Mouse (Mus musculus): ENCODE measurements at regions not wholly inside any gene's neighbourhood (a gene's known extent, or its start where the extent isn't known, plus 50 kb on each side); places are given as distances from the start of the nearest gene placed in this dataset.

DNA sequence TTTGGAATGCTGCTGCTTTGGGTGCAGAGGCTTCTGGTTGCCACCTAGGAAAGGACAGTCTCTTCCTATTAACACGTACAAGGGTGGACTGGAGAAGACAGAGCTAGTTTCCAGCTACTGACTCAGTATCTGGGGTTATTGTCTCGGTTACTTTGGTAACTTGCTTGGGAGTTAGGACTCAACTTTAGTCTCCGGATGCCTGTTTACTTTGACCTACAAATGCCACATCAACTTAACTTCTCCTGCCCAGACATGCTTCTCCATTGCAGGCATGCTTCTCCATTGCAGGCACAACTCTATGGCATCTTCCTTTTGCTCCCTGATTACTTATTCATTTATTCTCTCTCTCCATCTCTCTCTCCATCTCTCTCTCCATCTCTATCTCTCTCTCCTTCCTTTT lies 184.6 kb upstream of the Camk1g start:
- WGBS: 84% methylated on average over 3 of the region's 3 CpGs
- no peak overlapping the region for H3K4me2 ChIP-seq
- no peak for TF ChIP-seq CTCF (IDR thresholded peaks at IDR 0.05; ENCODE audit: low read depth)
- H3K9ac ChIP-seq: no peak overlapping the region
- no peak for ATAC-seq (ENCODE audit: insufficient read depth)
- no peak overlapping the region for H3K4me3 ChIP-seq (ENCODE audit: low read depth, low read length)
- H3K9me3 ChIP-seq (ENCODE audit: low read depth, low read length): no peaks in the 10 kb centered on the region
- H3K4me1 ChIP-seq (ENCODE audit: insufficient read depth): peaks cover 6% of the 10 kb centered on the region; the same call in 1 of the 2 replicates
- no peaks in the 10 kb centered on the region for H3K27me3 ChIP-seq (ENCODE audit: insufficient read depth, low read length)
- H3K36me3 ChIP-seq (ENCODE audit: insufficient read depth): no peaks in the 10 kb centered on the region
- no peak overlapping the region for H3K27ac ChIP-seq (ENCODE audit: low read depth)
- no peak for DNase-seq

DNA sequence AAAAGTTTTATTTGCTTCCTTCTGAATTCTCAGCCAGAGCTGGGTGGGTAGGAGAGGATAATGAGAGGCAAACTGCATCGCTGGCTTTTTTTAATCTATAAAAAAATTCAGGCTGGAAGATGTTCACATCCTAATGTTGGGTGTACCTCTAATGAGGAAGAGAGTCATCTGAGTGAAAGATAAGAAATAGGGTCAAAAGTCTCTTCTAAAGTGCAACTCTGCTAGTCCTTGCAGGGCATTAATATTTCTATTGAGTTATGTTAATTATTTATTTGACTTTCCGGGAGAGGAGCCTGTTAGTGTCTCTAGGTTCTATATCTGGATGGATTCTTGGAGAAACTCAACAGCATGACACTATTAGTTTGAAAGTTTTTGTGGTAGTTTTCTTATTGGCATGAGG lies 182.2 kb upstream of the Camk1g start:
- Histone ChIP-seq H3K4me2 (no peak overlapping the region), H3K4me1 (ENCODE audit: insufficient read depth) (no peaks in the 10 kb centered on the region; the same call in 1 of the 2 replicates), H3K36me3 (ENCODE audit: insufficient read depth) (no peaks in the 10 kb centered on the region), H3K4me3 (ENCODE audit: low read depth, low read length) (no peak overlapping the region), H3K27ac (ENCODE audit: low read depth) (no peak overlapping the region), H3K9me3 (ENCODE audit: low read depth, low read length) (no peaks in the 10 kb centered on the region), H3K27me3 (ENCODE audit: insufficient read depth, low read length) (no peaks in the 10 kb centered on the region), H3K9ac (no peak overlapping the region)
- DNase-seq (no peak), ATAC-seq (ENCODE audit: insufficient read depth) (no peak)
- WGBS: 58% methylated on average over 2 of the region's 2 CpGs
- TF ChIP-seq CTCF (IDR thresholded peaks at IDR 0.05; ENCODE audit: low read depth): no peak

DNA sequence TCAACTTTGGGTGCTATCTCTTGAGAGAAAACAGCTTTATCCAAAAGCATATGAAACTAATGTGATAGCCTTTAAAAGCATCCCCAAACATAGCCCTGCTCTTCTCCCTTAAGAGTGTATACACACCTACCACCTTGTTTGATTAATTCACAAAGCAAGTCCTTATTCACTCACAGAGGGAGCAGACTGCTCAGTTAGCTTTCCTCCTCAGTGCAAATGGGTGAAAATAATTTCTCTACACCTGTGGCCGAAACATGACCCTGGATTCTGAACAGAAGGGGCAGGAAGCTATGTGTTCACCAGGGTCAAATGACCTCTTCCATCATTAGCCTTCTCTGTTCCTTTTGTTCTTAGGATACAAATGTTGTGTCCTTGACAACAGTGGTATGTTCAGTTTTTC lies 181.2 kb upstream of the Camk1g start:
- no peak overlapping the region for H3K4me2 ChIP-seq
- H3K9me3 ChIP-seq (ENCODE audit: low read depth, low read length): no peaks in the 10 kb centered on the region
- H3K27me3 ChIP-seq (ENCODE audit: insufficient read depth, low read length): no peaks in the 10 kb centered on the region
- 39% methylated on average over 1 of the region's 1 CpGs for WGBS
- no peaks in the 10 kb centered on the region for H3K36me3 ChIP-seq (ENCODE audit: insufficient read depth)
- TF ChIP-seq CTCF (IDR thresholded peaks at IDR 0.05; ENCODE audit: low read depth): no peak
- no peak overlapping the region for H3K27ac ChIP-seq (ENCODE audit: low read depth)
- no peak for ATAC-seq (ENCODE audit: insufficient read depth)
- DNase-seq: no peak
- no peaks in the 10 kb centered on the region; the same call in 1 of the 2 replicates for H3K4me1 ChIP-seq (ENCODE audit: insufficient read depth)
- H3K9ac ChIP-seq: no peak overlapping the region
- H3K4me3 ChIP-seq (ENCODE audit: low read depth, low read length): no peak overlapping the region

DNA sequence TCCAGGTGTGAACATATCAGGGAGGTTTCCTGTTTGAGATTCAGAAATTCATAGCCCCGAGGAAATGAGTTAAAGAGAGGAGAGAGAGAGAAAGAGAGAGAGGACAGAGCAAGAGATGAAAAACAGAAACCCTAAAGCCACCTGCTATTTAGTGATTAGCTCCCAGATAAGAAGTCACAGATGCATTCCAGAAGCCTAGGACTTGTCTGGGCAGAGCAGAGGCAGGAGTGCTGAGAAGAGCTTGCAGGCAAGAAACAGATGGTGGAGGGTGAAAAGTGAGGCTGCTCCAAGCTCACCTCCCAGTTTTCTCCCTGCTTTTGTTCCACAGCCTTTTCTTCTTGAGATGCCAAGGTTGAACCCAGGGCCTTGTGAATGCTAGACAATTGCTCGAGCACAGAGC lies 180.7 kb upstream of the Camk1g start:
- H3K4me1 ChIP-seq (ENCODE audit: insufficient read depth): no peaks in the 10 kb centered on the region; the same call in 1 of the 2 replicates
- no peaks in the 10 kb centered on the region for H3K27me3 ChIP-seq (ENCODE audit: insufficient read depth, low read length)
- H3K9ac ChIP-seq: no peak overlapping the region
- no peak overlapping the region for H3K4me2 ChIP-seq
- ATAC-seq (ENCODE audit: insufficient read depth): no peak
- WGBS: 17% methylated on average over 2 of the region's 2 CpGs
- H3K27ac ChIP-seq (ENCODE audit: low read depth): no peak overlapping the region
- no peak for TF ChIP-seq CTCF (IDR thresholded peaks at IDR 0.05; ENCODE audit: low read depth)
- no peak overlapping the region for H3K4me3 ChIP-seq (ENCODE audit: low read depth, low read length)
- no peaks in the 10 kb centered on the region for H3K9me3 ChIP-seq (ENCODE audit: low read depth, low read length)
- no peak for DNase-seq
- no peaks in the 10 kb centered on the region for H3K36me3 ChIP-seq (ENCODE audit: insufficient read depth)

DNA sequence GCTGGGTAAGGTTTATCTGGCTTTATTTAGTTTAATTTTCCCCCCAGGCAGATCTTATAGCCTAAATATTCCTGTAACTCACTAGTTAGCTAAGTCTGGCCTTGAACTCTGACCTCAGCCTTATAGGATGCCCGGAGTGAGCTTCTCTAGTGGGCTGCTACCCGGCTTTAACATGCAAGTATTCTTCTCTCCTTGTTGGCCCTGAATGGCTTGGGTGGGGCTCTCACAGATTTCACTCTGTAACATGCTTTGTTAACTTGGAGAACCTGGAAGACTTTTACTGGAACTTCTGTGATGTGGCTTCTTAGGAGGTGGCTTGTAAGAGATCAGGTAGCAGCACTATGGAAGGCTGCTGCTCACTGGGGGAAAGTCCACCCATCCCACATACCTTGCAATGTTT lies 177.3 kb upstream of the Camk1g start:
- H3K4me2 ChIP-seq: no peak overlapping the region
- no peak overlapping the region for H3K9ac ChIP-seq
- no peaks in the 10 kb centered on the region for H3K9me3 ChIP-seq (ENCODE audit: low read depth, low read length)
- no peaks in the 10 kb centered on the region; the same call in 1 of the 2 replicates for H3K4me1 ChIP-seq (ENCODE audit: insufficient read depth)
- DNase-seq (no peak), ATAC-seq (ENCODE audit: insufficient read depth) (no peak)
- no peak overlapping the region for H3K4me3 ChIP-seq (ENCODE audit: low read depth, low read length)
- H3K27ac ChIP-seq (ENCODE audit: low read depth): no peak overlapping the region
- H3K27me3 ChIP-seq (ENCODE audit: insufficient read depth, low read length): no peaks in the 10 kb centered on the region
- TF ChIP-seq CTCF (IDR thresholded peaks at IDR 0.05; ENCODE audit: low read depth): no peak
- H3K36me3 ChIP-seq (ENCODE audit: insufficient read depth): no peaks in the 10 kb centered on the region
- WGBS: 73% methylated on average over 2 of the region's 2 CpGs

DNA sequence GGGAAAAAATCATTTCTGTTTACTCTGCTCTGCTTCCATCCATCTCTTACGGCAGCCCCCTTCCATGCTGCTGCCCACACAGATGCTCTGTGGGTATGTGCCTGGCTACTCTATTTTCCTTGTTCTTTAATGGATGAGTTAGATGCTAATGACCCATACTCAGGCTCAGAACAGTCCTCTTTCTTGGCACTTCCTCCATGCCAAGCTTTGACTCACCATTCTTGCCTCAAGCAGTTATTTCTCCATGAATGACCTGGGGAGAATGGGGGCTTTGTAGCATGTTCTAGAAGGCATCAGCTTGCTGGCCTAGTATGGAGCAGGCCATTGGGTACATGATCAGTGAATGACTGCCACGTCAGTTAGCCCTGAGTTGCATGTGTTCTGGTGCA lies 175.9 kb upstream of the Camk1g start:
- no peaks in the 10 kb centered on the region for H3K36me3 ChIP-seq (ENCODE audit: insufficient read depth)
- TF ChIP-seq CTCF (IDR thresholded peaks at IDR 0.05; ENCODE audit: low read depth): no peak
- no peak overlapping the region for H3K4me3 ChIP-seq (ENCODE audit: low read depth, low read length)
- no peak overlapping the region for H3K9ac ChIP-seq
- no peak overlapping the region for H3K4me2 ChIP-seq
- DNase-seq (no peak), ATAC-seq (ENCODE audit: insufficient read depth) (no peak)
- no peaks in the 10 kb centered on the region for H3K9me3 ChIP-seq (ENCODE audit: low read depth, low read length)
- 90% methylated on average over 2 of the region's 2 CpGs for WGBS
- no peaks in the 10 kb centered on the region for H3K27me3 ChIP-seq (ENCODE audit: insufficient read depth, low read length)
- no peak overlapping the region for H3K27ac ChIP-seq (ENCODE audit: low read depth)
- peaks cover 2% of the 10 kb centered on the region; the same call in 1 of the 2 replicates for H3K4me1 ChIP-seq (ENCODE audit: insufficient read depth)

DNA sequence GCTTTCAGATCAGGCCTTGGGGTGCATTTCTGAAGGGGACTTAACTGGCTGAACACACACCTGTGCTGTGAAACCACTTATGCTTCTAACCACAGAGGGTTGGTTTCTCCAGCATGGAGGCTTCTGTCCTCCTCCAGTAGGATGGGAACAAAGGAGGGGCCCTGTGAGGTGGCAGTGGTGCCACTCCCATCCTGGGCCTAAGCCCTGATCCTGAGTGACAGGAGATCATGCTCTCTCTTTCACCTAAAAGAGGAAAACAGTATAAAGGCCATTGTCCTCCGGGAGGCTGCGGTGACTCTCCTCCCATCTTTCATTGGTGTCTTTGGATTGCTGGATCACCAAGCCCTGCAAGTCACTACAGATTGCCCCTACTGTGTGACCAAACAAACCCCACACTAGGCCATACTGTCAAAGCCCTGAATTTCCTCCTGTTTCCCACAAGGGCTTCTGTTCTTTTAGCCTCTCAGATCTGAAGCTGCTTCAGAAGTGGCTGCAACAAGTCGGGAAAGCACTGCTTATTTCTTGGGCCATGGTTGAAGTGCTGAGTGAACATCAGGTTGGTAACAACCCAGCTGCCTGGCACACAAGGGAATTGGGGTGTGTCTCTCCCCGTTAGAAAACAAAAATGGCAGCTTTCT lies 175.4 kb upstream of the Camk1g start:
- Histone ChIP-seq H3K4me2 (no peak overlapping the region), H3K4me3 (ENCODE audit: low read depth, low read length) (no peak overlapping the region), H3K9me3 (ENCODE audit: low read depth, low read length) (no peaks in the 10 kb centered on the region), H3K4me1 (ENCODE audit: insufficient read depth) (peaks cover 2% of the 10 kb centered on the region; the same call in 1 of the 2 replicates), H3K9ac (no peak overlapping the region), H3K36me3 (ENCODE audit: insufficient read depth) (no peaks in the 10 kb centered on the region), H3K27ac (ENCODE audit: low read depth) (no peak overlapping the region), H3K27me3 (ENCODE audit: insufficient read depth, low read length) (no peaks in the 10 kb centered on the region)
- ATAC-seq (ENCODE audit: insufficient read depth): no peak
- DNase-seq: no peak
- TF ChIP-seq CTCF (IDR thresholded peaks at IDR 0.05; ENCODE audit: low read depth): no peak
- WGBS: 65% methylated on average over 4 of the region's 4 CpGs

Data from lung, embryonic 14.5 days (tissue).